Mouse (Mus musculus) T-helper 2 cell (primary cell): ENCODE measurements around the gene Fubp1.

Source experiments
- in situ Hi-C: fragments of 300-600 bp; cut with MboI, MseI; formaldehyde crosslinking; loops from one replicate; pipeline ENCODE4 v1.15.1; 2025; ENCODE audit warnings: high pct_unique_total_duplicates

Fubp1 gene

GRCm38 (mm10) chr3:152209967-152210634, at the start of gene Fubp1, which contains the start of gene Dnajb4:
Fubp1 (plus strand) TSS chr3:152210422.
Dnajb4 (minus strand) TSS chr3:152210302.
- in situ Hi-C loops = loop anchor here (25.0 kb wide), 1 partner anchor 1702 kb away; the partner anchor contains the start of genes Msh4 and Rabggtb

GRCm38 (mm10) chr3:152160607-152161006, 49.6 kb upstream of the Fubp1 start:
- in situ Hi-C loops = no loop called here

GRCm38 (mm10) chr3:152163320-152163719, 46.9 kb upstream of the Fubp1 start:
- in situ Hi-C loops = no loop called here

GRCm38 (mm10) chr3:152165014-152165350, 45.2 kb upstream of the Fubp1 start:
- in situ Hi-C loops = no loop called here

- in situ Hi-C loops = no loop called here
Observed at GRCm38 (mm10) chr3:152165351-152166098, 44.7 kb upstream of the Fubp1 start.

DNA sequence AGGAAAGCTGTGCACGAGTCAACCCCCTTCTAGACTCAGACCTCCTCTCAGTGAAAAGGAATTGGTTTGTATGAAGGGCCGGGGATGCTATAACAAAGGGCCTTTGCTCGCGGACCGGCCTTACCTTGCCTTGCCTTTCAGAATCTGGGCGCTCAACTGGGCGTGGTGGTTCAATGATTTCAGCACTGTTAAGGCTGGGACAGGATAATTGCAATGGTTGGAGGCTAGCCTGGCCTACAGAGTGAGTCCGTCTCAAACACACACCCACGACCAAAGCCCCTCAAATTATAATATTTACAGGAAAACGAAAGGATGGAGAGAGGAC, 44.2 kb upstream of the Fubp1 start, which contains the start of gene Gipc2:
Gene Gipc2, minus strand, starts transcription at position 132 of the 325 bp plus-strand sequence.
- in situ Hi-C loops = no loop called here

- in situ Hi-C loops = no loop called here
Observed at GRCm38 (mm10) chr3:152166699-152167451, 43.3 kb upstream of the Fubp1 start.

- in situ Hi-C loops = no loop called here
Observed at GRCm38 (mm10) chr3:152168007-152168406, 42.2 kb upstream of the Fubp1 start.

DNA sequence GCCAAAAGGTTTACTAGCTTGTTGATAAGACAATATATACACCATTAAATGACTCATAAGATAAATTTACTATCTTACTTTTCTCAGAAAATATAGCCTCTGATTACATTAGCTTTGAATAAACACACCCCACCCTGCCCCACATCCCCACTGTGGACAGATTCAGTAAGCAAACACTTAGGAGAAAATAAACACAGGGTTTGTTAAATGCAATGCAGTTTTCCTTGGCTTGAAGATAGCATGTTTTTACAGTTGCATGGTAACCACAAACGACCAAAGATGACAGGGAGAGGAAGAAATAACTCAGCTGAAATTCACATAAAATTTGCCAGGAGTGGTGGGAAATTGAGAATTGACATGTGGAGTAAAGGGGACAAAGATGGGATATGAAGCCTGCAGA, 39.8 kb upstream of the Fubp1 start:
- in situ Hi-C loops = no loop called here

GRCm38 (mm10) chr3:152171236-152171635, 39.0 kb upstream of the Fubp1 start:
- in situ Hi-C loops = no loop called here

DNA sequence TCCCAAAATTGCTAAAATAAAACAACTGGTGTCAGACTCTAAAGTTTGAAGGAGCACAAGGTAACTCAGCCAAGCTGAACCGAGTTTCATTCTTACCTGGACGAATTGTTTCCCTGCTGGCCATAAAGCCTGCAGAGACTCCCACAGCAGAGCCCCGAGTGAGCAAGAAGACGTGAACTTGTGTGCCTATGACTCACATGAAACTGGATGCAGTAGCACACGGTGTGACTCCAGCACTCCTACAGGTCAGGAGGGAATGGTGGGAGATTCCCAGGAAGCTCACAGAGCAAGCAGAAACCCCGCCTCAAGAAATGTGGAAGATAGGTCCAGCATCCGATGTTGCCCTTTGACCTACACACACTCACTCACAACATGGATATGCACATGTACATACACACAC, 38.4 kb upstream of the Fubp1 start:
- in situ Hi-C loops = no loop called here

- in situ Hi-C loops = no loop called here
Observed at GRCm38 (mm10) chr3:152172322-152172935, 37.8 kb upstream of the Fubp1 start.

DNA sequence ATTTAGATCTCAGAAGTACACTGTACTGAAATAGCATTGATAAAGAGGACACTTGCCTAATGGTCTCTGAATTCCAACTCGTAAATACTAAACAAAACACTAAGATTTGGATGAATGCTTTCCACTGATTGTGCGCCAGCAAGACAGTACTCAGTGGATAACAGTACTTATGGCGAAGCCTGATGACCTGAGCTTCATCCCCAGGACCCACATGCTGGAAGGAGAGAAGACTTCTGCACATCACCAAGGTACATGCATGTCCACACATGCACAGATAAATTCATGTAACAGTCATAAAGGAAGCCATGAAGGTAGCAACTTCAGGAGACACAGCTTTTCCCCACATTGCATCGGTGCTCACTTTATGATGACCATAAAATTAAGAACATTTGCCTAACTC, 31.4 kb upstream of the Fubp1 start:
- in situ Hi-C loops = no loop called here

GRCm38 (mm10) chr3:152179285-152179684, 30.9 kb upstream of the Fubp1 start:
- in situ Hi-C loops = no loop called here

DNA sequence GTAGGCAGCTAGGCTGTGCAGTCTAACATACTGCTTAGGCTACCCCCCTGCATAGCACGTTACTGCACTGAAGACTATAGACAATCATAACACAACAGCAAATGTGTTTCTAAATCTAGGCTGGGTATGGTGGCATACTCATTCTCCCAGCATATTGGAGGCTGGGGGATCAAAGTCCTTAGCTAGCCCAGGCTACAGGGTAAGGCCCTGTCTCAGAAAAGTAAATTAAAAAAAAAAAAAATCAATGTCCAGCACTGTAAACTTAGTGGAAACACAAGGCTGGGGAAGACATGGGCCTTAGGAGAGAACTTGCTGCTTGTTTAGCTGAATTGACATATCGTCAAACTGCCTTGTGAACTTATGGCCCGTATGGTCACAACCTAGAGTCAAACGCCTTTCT, 29.6 kb upstream of the Fubp1 start:
- in situ Hi-C loops = no loop called here

DNA sequence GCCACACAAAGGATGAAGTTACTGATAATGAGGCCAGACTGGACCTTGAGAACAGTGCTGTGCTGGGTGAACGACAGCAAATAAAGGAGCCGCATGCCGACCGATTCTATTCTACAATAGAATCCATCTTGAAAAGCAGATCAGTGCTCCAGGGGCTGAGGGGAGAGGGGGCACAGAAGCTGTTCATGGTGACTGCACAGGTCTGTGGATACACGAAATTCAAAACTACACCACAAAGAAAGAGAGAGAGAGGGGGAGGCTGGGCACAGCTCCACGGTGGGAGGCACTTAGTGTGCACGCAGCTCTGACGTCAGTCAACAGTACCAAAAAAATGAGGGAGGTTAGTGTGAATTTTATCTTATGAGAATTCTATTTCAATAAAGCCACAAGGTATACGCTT, 26.7 kb upstream of the Fubp1 start:
- in situ Hi-C loops = no loop called here

DNA sequence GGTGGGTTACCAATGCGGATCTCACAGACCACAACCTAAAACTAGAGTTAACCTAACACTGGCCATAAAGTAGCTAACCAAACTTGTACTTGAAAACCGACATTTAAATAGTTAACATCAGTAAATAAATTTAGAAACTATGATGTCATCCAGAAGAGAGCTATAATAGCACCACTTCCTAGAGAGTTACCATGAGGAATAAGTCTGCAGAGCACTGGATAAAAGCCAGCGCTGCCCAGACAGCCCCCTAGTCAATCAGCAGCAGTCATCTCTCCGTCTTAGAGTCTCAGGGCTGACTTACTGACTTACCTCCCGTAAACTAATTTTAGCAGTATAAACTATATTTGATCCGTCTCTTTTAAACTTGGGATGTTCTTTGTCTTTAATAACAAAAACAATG, 24.1 kb upstream of the Fubp1 start:
- in situ Hi-C loops = no loop called here

- in situ Hi-C loops = no loop called here
Observed at GRCm38 (mm10) chr3:152189306-152189705, 20.9 kb upstream of the Fubp1 start.

GRCm38 (mm10) chr3:152190679-152191477, 19.3 kb upstream of the Fubp1 start:
- in situ Hi-C loops = no loop called here

DNA sequence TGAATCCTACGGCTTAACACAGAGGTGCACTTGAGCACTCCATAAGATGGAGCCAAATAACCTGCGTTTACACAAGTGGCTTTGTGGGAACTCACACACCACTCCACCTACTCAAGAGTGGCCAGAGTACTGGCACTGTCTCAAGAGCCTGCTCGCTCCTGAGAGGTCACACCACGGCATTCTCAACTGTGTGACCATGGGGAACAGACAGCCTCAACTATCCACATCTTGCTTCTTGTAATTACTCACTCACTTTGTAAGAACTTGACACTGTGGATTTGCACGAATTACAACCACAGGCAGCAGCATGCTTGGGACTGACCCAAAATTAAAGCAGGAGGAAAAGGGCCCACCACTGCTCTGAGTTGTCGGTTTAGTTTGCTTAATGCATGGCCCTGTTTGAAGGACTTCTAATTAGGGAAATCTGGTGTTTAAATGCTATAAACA, 18.4 kb upstream of the Fubp1 start:
- in situ Hi-C loops = no loop called here

- in situ Hi-C loops = no loop called here
Observed at GRCm38 (mm10) chr3:152192238-152192931, 17.8 kb upstream of the Fubp1 start.
